In the genomic region with DNA sequence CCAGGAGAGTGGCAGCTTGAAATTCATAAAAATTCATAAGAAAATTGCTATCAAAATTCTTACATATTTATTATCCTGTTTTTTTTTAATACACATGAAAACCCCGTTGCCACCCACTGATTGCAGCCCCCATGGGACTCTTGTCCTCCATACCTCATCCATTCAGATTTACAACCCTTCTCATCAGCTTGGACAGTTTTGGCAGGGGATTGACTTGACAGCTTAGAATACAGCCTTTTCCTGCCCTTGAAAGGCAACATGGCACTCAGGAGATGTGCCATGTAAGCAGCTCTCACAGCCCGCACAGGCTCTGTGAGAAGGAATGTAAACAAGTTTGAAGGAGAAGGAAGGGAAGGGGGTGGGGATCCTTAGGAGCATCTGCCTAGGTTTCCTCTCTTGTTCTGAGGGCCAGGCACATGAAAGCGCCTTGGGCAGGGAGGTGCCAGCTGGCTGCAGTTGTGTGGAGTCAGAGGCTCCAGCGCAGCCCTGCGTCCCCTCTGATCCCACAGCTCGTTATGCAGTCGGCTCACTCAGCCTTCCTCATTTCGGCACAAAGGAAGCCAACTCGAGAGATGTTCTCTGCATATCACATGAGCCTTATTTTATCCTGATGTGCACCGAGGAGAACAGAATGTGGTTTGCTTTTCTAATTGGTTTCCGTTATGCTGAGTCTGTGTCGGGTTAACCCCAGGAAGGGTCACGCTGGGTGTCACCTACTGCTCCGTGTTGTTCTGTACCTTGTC, we compare ENCODE assay signal across 8 mouse cellular contexts.
DNase-seq lines count a peak whose midpoint lies in the region; ATAC-seq lines count a peak whose summit lies in the region.

No protein-coding gene starts in this region.

- peak; percentile 26 for DNase-seq in ovary, postnatal 36 days (ENCODE audit: low spot score)
- DNase-seq in ovary, postnatal 10 days (ENCODE audit: low spot score), result no peak
- DNase-seq in layer of hippocampus, postnatal 36 days, result peak; percentile 42 to 45
- peak; percentile 68 for DNase-seq in lung, postnatal 10 days
- peak; percentile 47 for DNase-seq in retina, embryonic 14.5 days (ENCODE audit: low spot score)

- H3K27ac ChIP-seq in embryonic facial prominence, embryonic 12.5 days, result no peak overlapping the region
- H3K27ac ChIP-seq in heart, embryonic 13.5 days (replicated peaks), result no peak overlapping the region

- no peak for ATAC-seq in embryonic facial prominence, embryonic 12.5 days (ENCODE audit: insufficient number of reproducible peaks, insufficient read depth, low FRiP score, low TSS enrichment)
- ATAC-seq in heart, embryonic 13.5 days (ENCODE audit: extremely low read depth, insufficient number of reproducible peaks, low FRiP score, low TSS enrichment), result no peak
- no peak for ATAC-seq in erythroid progenitor cell, adult 5-6 weeks (replicated peaks; ENCODE audit: low FRiP score, poor library complexity, severe bottlenecking)

- no peak overlapping the region for H3K4me3 ChIP-seq in embryonic facial prominence, embryonic 12.5 days
- peak overlapping the region; percentile 3; the same call in 1 of the 2 replicates for H3K4me3 ChIP-seq in heart, embryonic 13.5 days

- H3K4me2 ChIP-seq in embryonic facial prominence, embryonic 12.5 days (replicated peaks), result peak overlapping the region; percentile 38
- H3K4me2 ChIP-seq in heart, embryonic 13.5 days, result peak overlapping the region; percentile 55

- no peaks in the 10 kb centered on the region for H3K27me3 ChIP-seq in embryonic facial prominence, embryonic 12.5 days
- no peaks in the 10 kb centered on the region for H3K27me3 ChIP-seq in heart, embryonic 13.5 days (replicated peaks)

- H3K4me1 ChIP-seq in embryonic facial prominence, embryonic 12.5 days, result peaks cover 8% of the 10 kb centered on the region
- H3K4me1 ChIP-seq in heart, embryonic 13.5 days, result peaks cover 8% of the 10 kb centered on the region

- H3K36me3 ChIP-seq in embryonic facial prominence, embryonic 12.5 days, result no peaks in the 10 kb centered on the region
- no peaks in the 10 kb centered on the region for H3K36me3 ChIP-seq in heart, embryonic 13.5 days

- no peak overlapping the region; the same call in 1 of the 2 replicates for H3K9ac ChIP-seq in embryonic facial prominence, embryonic 12.5 days
- peak overlapping the region; percentile 37; the same call in 1 of the 2 replicates for H3K9ac ChIP-seq in heart, embryonic 13.5 days

- WGBS in embryonic facial prominence, embryonic 12.5 days, result 21% methylated on average over 14 of the region's 14 CpGs
- WGBS in heart, embryonic 13.5 days, result 29% methylated on average over 14 of the region's 14 CpGs

- H3K9me3 ChIP-seq in embryonic facial prominence, embryonic 12.5 days, result no peaks in the 10 kb centered on the region
- no peaks in the 10 kb centered on the region for H3K9me3 ChIP-seq in heart, embryonic 13.5 days
